Mouse (Mus musculus) Patski (cell line): ENCODE measurements around the gene Pbld1. TPM values are rescaled to one million over a fixed set of nuclear protein-coding genes. Genes with fewer than 3 reads are reported as not detected.

ENCODE experiments used
- ATAC-seq: fragments of 100-300 bp; one replicate; pipeline ENCODE4 v1.8.0; 2021
- CTCF ChIA-PET: fragments of 350-600 bp; sonication (Branson Sonifier 250); formaldehyde crosslinking; loops from one replicate; lab custom pipeline; 2022; ENCODE audit warnings: inconsistent platforms; lab: Charles Lee
- POLR2A ChIA-PET: fragments of 350-600 bp; sonication (Branson Sonifier 250); formaldehyde crosslinking; loops from one replicate; lab custom pipeline; 2022; ENCODE audit warnings: antibody characterized with exemption, inconsistent platforms; lab: Charles Lee
- DNase-seq: peaks from one replicate; pipeline ENCODE4 v3.0.0-alpha.2; 2011; ENCODE audit warnings: low read depth, low spot score
- H3K27me3 ChIP-seq: fragments of 371-371 bp; one replicate; pipeline ENCODE4 v1.5.1; 2021
- CTCF ChIP-seq: fragments of 100-300 bp; IDR thresholded peaks from one replicate; pipeline ENCODE4 v1.5.1; 2021
- in situ Hi-C: fragments of 300-500 bp; cut with MboI; formaldehyde crosslinking; loops from 3 replicates; pipeline ENCODE4 v1.11.1; 2018; ENCODE audit warnings: low pct_unique_long_range_greater_than_20kb, mixed read lengths
- polyA plus RNA-seq: library from polyadenylated mRNA; unstranded; gene quantifications from one replicate; pipeline ENCODE4 v1.2.3, GENCODE M21; 2021

Pbld1 gene
- polyA plus RNA-seq, 1 experiment from 2014 or later: 0.59 TPM

GRCm38 (mm10) chr10:63024580-63024910 lies 35.4 kb upstream of the Pbld1 start:
- H3K27me3 ChIP-seq: no peaks in the 10 kb centered on the region
- in situ Hi-C loops: no loop called here
- TF ChIP-seq CTCF: peak; percentile 62
- DNase-seq: no peak
- POLR2A ChIA-PET: no interaction called here
- CTCF ChIA-PET: interaction anchor here (1.4 to 3.4 kb wide), 2 partner anchors 41 to 50 kb away, joined by 3 to 19 read pairs; no protein-coding TSS in a partner anchor
- peak; percentile 56 for ATAC-seq

GRCm38 (mm10) chr10:63025016-63025415 lies 34.9 kb upstream of the Pbld1 start:
- no peaks in the 10 kb centered on the region for H3K27me3 ChIP-seq
- DNase-seq (no peak), ATAC-seq (no peak)
- TF ChIP-seq CTCF: no peak
- in situ Hi-C loops: loop anchor here (5.0 kb wide), 1 partner anchor 37 kb away; the partner anchor contains the start of gene Pbld1
- CTCF ChIA-PET: interaction anchor here (1.4 to 3.4 kb wide), 2 partner anchors 40 to 49 kb away, joined by 3 to 19 read pairs; no protein-coding TSS in a partner anchor
- POLR2A ChIA-PET: no interaction called here

- CTCF ChIA-PET: interaction anchor here (1.2 to 3.4 kb wide), 3 partner anchors 40 to 53 kb away, joined by 3 to 19 read pairs (median 3); no protein-coding TSS in a partner anchor
Measured at GRCm38 (mm10) chr10:63025491-63026011, 34.4 kb upstream of the Pbld1 start.

DNA sequence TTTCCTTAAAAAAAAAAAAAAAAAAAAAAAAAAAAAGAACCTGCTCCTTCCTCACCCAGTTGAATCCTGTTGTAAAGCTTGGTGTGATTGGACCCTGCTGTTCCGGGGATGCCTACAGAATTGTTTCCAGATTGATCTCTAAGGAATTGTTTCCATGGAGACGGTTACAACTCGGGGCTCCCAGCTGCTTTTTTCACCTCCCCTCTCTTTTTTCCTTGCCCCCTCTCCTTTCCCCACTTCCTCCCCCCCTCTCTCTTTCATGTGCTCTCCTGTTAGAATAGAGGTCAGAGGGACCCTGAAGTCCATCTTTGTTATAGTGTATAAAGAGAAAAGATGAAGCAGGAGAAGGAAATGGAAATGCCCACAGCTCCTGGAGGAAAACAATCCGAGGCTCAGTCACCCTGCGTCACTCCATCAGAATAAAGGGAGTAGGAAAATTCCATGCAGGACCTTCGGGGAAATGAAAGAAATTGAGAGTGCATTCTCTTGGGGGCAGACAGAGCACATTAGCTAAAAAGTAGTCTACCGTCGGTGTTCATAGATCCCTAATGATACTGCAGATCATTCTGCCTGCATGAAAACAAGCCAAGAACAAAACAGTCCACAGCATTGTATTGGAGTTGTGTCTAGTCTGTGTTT lies 33.7 kb upstream of the Pbld1 start:
- ATAC-seq (no peak), DNase-seq (no peak)
- POLR2A ChIA-PET: interaction anchor here (0.6 kb wide), 3 partner anchors 29 to 39 kb away, joined by 3 read pairs; no protein-coding TSS in a partner anchor
- no peaks in the 10 kb centered on the region for H3K27me3 ChIP-seq
- TF ChIP-seq CTCF: no peak
- in situ Hi-C loops: loop anchor here (5.0 kb wide), 1 partner anchor 36 kb away; the partner anchor contains the start of gene Pbld1
- CTCF ChIA-PET: interaction anchor here (1.2 to 3.4 kb wide), 2 partner anchors 39 to 53 kb away, joined by 3 to 19 read pairs; no protein-coding TSS in a partner anchor

More at GRCm38 (mm10) chr10:63025491-63026011, 34.4 kb upstream of the Pbld1 start:
- in situ Hi-C loops: loop anchor here (5.0 kb wide), 1 partner anchor 37 kb away; the partner anchor contains the start of gene Pbld1
- no peaks in the 10 kb centered on the region for H3K27me3 ChIP-seq
- POLR2A ChIA-PET: interaction anchor here (0.6 kb wide), 2 partner anchors 33 to 40 kb away, joined by 3 read pairs; no protein-coding TSS in a partner anchor
- TF ChIP-seq CTCF: no peak
- ATAC-seq (no peak), DNase-seq (no peak)

DNA sequence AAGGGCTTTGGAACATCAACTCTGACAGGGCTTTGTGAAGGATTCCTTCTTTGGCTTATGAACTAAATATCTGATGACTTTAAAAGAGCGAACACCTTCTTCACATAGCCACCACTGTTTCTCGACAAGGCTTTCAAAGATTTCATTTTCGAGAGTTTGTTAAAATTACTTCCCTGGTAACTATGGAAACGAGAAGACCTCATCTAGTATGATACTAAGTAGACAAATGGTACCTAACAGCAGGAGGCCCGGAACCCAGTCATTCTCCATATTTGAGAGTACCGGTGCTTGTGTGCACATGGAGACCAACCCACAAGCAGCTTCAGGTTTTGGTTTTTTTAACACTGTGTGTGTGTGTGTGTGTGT lies 33.2 kb upstream of the Pbld1 start:
- no peaks in the 10 kb centered on the region for H3K27me3 ChIP-seq
- no peak for ATAC-seq
- TF ChIP-seq CTCF: no peak
- DNase-seq: no peak
- CTCF ChIA-PET: interaction anchor here (1.2 to 3.4 kb wide), 2 partner anchors 38 to 52 kb away, joined by 3 to 19 read pairs; no protein-coding TSS in a partner anchor
- in situ Hi-C loops: loop anchor here (5.0 kb wide), 1 partner anchor 36 kb away; the partner anchor contains the start of gene Pbld1
- POLR2A ChIA-PET: interaction anchor here (0.6 kb wide), 1 partner anchor 29 kb away, joined by 3 read pairs; no protein-coding TSS in a partner anchor

GRCm38 (mm10) chr10:63027376-63028161 lies 32.4 kb upstream of the Pbld1 start:
- DNase-seq (no peak), ATAC-seq (no peak)
- H3K27me3 ChIP-seq: no peaks in the 10 kb centered on the region
- in situ Hi-C loops: loop anchor here (5.0 kb wide), 1 partner anchor 35 kb away; the partner anchor contains the start of gene Pbld1
- no peak for TF ChIP-seq CTCF
- CTCF ChIA-PET: no interaction called here
- POLR2A ChIA-PET: interaction anchor here (0.6 kb wide), 2 partner anchors 10 to 13 kb away, joined by 3 read pairs; no protein-coding TSS in a partner anchor

GRCm38 (mm10) chr10:63028396-63028795 lies 31.6 kb upstream of the Pbld1 start:
- ChIA-PET CTCF (no interaction called here), POLR2A (no interaction called here)
- DNase-seq (no peak), ATAC-seq (no peak)
- in situ Hi-C loops: loop anchor here (5.0 kb wide), 1 partner anchor 34 kb away; the partner anchor contains the start of gene Pbld1
- no peak for TF ChIP-seq CTCF
- no peaks in the 10 kb centered on the region for H3K27me3 ChIP-seq

DNA sequence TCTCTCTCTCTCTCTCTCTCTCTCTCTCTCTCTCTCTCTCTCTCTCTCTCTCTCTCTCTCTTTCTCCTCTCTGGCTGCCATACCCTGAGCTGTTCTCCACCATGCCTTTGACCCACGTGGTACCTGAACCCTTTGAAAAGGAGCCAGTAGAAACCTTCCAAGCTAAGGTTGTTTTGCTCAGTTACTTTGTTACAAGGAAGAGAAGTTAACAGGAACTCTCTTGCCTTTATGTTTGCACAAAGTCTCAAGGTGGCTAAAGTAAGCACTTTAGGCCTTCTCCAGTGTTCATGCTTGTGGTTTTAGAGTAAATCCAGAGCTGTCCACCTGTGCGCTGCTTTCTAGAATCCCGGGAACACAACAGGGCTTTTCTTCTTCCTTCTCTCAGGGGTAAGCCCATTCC lies 27.7 kb upstream of the Pbld1 start:
- TF ChIP-seq CTCF: no peak

DNA sequence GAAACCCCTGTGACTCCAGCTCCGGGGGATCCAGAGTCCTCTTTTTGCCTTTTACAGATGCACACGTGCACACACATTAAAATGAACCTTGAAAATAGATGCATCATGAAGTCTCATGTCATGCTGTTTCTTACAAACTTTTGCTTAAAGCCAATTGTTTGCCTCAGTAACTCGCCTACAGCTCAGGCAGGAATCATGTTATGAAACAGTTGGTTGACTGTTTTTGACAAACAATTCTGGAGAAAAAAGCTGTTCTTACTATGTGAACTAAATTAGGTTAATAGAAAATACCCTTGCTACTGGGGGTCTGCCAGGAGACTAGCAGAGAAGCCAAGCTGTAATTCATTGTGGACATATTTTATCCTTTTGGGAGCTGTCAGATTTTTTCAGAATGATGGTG lies 27.0 kb upstream of the Pbld1 start:
- no peak for ATAC-seq
- DNase-seq: no peak
- ChIA-PET POLR2A (no interaction called here), CTCF (interaction anchor here (1.2 kb wide), 1 partner anchor 8 kb away, joined by 5 read pairs; no protein-coding TSS in a partner anchor)
- no peak for TF ChIP-seq CTCF
- in situ Hi-C loops: no loop called here
- no peaks in the 10 kb centered on the region for H3K27me3 ChIP-seq

More for the DNA sequence above, 27.7 kb upstream of the Pbld1 start:
- in situ Hi-C loops: no loop called here
- DNase-seq: no peak
- CTCF ChIA-PET: interaction anchor here (1.2 to 1.6 kb wide), 2 partner anchors 9 to 33 kb away, joined by 5 to 8 read pairs; no protein-coding TSS in a partner anchor
- no peaks in the 10 kb centered on the region for H3K27me3 ChIP-seq
- POLR2A ChIA-PET: no interaction called here
- no peak for ATAC-seq
